Mouse (Mus musculus): ENCODE data around the gene Ccdc142.

Ccdc142 gene

DNA sequence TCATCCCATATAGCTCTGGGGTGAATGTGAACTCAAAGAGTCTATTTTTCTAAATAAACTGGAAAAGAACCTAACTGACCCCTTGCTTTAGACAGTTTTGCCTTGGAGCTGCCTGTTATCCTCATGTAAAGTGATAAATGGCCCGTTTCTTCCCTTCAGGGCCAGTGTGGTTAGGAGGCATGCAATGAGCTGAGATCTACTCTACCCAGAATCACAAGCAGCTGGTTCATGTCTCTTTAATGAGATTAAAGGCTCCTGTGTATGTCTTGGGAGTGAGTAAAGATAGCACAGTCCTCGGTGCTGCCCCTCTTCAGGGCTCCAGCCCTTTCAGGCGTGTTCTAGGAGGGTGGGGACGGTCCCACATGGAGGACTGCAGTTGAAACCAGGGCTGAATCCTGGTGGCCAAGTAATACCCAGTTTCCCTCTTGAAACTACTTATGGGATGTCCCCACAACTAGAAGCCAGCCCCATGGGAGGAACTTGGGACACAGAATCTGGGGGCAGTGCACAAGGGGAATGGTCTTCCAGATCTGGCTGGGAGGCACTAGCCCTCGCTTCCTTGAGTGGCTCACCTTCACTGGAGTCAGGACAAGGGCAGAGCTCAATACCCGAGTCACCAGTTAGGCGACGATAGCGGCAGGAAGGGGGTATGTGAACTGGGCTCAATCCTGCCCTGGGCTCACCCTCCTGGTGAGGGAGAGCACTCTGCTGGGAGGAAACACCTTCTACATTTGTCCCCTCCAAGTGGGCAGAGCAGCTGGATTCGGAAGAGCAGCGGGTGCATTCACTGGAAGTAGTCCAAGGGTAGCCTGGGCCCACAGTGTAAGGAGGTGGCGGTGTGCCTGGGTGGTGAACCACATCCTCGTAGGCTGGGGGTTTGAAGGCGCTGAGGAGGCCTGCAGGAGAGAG is 17.7 kb downstream of the Ccdc142 start:
- no peak for DNase-seq

DNA sequence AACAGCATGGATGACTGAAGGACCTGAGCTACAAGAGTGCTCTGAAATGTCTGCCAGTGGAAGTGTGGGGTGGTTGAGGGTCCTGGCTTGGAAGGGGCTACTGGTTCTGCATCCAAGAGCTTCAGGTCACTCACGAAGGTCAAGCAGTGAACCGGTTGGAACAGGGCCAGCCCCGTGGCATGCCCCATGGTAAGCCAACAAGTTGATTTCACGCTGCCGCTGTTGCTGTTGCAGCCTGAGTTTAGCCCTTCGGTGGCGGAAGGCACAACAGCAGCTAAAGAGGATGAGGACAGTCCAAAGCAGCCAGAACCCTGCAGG is 18.3 kb downstream of the Ccdc142 start:
- DNase-seq: no peak

DNA sequence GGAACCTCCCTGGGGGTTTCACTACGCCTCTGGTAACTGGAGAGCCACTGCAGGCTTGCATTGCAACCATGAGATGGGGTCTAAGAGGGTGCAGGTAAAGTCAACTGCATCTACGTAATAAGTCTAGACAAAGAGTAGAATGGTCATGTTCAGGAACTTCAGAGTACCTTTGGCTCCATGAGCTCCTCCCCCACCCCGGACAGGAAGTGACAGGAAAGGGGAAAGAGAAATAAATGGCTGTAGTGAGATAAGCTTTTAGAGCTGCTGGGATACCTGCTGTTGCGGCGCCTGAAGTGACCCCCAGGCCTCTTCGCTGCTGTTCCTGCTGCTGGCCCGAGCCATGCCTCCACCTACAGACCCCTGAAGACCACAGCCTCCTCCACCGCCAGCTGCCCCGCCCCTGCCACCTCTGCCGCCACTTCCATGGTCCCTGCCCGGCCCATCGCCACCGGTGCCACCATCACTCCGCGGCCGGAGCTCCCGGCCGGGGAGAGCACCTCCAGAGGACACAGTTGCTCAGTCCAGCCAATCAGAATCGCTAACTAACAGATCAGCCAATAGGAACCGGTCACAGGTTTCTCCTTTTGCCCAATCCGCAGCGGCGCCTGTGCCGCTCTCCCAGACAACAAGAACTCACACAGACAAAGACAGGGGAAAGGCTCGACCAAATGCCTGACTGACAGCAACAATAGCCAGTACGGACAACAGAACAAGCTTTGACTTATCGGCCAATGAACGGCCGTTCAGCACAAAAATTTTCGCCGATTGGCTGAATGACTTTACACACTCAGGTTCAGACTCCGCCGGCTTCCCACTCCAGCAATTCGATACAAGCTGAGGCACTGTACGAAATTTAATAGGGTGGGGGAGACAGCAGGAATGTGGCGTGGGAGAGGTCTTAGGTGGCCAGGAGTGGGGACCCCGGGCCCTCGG is 19.8 kb downstream of the Ccdc142 start, which contains the start of gene Wbp1:
Gene Wbp1, minus strand, starts transcription at position 630 of the 933 bp plus-strand sequence.
- DNase-seq: peak; percentile 94

DNA sequence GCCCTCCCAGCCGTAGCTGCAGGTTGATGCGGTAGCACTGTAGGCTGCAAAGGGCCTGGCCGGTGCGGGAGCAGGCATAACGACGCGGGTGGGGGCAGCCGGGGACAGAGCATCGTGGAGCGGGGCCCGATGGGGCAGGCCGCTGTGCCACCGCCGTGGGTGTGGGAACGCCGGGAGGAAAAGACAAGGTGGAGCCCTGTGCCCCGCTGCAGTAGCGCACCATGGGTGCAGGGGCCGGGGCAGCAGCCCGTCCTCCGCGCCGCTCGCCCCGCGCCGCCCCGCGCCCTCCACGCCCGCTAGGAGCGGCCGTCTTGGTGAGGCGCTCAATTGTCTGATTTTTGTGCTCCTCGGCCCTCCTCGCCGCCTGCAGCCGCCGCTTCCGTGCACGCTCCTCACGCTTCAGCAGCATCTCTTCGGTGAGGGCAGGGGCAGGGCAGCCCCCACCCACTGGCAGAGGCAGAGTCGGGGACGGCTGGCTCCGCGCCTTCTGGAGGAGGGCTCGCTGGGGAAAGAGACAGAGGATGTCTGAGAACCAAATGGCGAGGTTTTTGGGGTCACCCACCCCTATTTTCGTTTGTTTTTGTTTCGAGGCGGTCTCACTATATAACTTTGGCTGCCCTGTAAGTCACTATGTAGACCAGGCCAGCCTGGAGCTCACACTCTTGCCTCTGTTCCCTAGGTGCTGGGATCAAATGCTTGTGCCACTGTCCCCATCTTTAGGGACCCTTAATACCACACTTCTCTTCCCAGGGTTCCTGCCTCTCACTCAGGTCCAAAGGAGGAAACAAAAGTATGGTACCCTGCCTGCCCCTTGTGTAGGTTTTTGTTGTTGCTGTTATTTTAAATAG is 20.7 kb downstream of the Ccdc142 start:
- peak; percentile 65 for DNase-seq

DNA sequence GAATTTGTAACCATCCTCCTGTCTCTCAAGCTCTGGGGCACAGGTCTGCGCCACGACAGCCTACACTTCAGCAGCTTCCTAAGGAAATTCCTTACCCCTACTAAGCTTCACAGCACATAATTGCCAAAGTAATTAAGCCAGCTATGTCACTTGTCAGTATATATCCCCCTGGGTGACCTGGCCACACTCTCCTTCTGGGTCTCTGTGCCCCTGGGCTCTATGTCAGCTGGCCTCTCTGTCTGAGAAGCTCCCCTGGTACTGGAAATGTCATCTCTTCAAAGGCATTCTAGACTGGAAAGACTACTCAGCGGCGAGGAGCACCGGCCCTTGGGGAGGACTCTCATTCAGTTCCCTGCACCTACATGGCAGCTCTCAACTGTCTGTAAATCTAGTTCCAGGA is 21.6 kb downstream of the Ccdc142 start:
- no peak for DNase-seq

DNA sequence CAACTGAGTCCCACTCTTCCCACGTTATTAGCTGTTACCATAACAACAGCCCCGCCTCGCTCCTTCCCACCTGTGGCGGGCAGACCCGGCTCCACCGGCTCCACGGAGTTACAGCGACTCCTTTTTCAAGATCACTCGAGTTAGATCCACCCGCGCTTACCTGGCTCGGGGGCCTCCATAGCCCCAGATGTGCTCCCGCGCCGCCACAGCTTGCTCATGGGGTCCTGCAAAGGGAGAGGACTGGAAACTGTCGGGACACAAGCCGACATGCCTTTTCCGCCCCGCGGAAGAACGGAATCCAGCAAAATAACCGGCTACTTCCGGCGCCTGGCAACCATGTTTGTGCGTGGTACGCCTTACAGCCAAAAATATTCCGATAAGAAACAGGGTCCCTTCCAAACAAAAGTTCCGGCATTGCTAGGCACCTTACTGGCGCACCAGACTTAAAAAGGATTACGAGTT is 23.5 kb downstream of the Ccdc142 start:
- peak; percentile 84 for DNase-seq

DNA sequence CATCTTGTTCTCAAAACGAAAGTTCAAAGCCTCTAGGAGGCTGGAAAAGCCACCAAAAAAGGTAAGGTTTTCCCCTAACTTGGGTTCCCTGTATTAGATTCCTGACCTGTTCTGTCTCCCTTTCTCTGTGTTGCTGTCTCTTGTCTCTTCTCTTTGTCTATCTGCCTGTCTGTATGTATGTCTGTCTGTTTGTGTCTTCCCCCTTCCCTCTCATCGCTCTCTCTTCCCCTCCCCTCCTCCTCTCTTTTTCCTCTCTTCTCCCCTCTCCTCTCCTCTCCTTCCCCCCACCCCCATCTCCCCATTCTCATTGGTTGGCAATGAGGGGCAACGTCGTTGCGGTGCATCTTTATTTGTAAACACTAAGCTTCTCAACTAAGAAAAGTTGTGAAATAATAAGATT is 23.9 kb downstream of the Ccdc142 start, which contains the start of gene Ino80b:
Gene Ino80b, minus strand, starts transcription at position 101 of the 400 bp plus-strand sequence.
- DNase-seq: no peak

DNA sequence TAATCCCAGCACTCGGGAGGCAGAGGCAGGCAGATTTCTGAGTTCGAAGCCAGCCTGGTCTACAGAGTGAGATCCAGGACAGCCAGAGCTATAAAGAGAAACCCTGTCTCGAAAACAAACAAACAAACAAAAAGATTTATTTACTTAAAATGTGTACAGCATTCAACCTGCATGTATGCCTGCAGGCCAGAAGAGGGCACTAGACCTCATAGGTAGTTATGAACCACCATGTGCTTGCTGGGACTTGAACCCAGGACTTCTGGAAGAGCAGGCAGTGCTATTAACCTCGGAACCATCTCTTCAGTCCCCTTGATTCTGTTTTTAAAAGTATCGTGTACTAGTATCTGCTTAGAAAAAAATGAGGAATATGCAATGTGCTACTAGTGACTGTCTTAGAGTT is 26.0 kb downstream of the Ccdc142 start:
- DNase-seq: no peak

DNA sequence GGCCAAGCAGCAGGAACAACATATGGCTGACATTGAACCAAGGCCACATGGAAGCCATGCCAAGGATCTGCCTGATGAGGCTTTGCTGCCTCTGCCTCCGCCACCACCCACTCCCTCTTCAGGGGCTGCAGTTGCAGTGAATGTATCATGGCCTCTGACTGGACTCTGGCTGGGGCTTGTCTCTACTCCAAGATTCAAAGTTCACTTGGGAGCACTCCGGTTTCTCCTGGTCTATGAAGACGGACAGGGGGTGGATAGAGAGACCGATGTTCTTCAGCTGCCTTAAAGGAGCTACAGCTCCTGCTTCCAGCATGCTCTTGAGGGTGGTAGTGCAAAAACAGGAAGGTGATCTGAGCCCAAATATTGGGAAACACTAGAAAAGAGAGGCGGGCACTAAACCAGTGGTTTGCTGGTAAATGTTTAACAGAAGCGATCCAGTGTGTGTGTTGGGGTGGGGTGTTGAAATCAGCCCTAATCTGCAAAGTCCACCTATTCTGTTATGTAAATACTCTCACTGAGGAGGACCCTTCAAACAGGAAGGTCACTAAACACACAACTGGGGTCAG is 30.2 kb downstream of the Ccdc142 start:
- no peak for DNase-seq

DNA sequence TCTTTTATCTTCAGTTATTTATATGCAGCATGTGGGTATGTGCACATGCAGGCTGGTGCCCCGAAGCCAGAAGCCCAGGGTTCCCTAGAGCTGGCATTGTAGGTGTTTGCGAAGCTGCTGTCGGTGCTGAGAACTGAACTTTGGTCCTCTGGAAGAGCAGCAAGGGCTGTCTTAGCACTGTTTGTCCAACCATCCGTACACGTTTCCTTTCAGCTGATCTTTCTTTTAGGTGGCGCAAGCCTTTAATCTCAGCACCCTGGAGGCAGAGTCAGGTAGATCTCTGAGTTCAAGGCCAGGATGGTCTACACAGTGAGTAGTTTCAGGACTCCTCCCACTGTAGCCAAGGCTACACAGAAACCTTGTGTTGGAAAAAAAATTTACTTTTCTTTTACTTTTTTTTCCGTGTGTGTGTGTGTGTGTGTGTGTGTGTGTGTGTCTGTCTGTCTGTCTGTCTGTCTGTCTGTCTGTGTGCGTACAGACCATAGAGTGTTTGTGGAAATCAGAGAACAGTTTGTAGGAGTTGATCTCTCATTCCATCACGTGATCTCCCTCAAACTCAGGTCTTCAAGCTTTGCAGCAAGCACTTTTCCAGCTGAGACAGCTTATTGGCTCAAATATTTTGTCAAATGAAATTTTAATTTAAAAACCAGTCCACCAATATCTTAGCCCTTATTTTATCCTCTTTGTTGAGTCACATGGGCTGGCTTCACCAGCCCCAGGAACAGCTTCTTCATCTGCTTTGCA is 30.9 kb downstream of the Ccdc142 start:
- DNase-seq: no peak

DNA sequence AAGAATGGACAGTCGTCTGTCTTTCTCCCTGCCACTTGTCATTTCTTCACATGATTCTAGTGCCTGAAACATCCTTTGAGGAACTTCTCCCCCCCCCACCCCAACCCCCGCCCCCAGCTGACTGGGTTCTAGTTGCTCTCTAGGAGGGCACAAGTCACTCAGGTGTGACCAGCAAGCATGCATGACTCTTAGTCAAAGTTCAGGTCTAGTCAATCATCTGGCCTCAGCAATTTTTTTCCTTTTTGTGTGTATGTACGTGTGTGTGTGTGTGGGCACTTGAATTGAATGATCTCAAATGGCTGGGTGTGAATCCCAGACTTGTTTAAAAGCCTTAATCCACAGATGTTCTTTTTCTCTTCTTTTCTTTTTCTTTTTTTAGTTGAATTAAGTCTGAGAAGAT is 32.8 kb downstream of the Ccdc142 start:
- no peak for DNase-seq

DNA sequence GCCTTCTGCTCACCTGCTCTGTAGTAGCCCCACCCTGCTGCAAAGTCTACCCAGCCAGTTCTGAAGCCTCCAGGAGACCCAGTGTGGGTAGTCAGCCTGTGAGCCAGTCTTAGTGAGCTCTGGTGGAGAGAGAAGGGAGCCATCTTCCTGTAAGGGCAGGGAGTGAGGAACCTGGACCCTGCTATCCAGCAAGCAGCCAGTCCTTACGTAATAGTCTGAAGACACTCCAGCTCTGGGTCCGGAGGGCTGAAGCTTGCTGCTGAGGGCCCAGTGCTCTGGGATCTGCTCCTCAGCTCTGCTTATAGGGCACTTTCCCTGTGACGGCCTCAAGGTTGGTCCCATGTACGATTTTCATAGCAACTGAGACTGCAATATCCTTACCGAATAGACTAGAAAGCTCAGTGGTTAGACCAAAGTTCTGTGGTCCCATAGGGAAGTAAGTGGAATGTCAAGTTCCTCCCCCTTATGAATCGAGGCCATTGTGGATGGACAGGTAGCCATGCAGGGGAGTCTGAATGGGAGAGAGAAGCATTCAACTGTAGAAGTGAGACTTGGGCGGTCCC is 33.6 kb downstream of the Ccdc142 start, which contains the start of gene Rtkn:
Gene Rtkn, plus strand, starts transcription at position 513 of the 563 bp plus-strand sequence.
- DNase-seq: no peak

DNA sequence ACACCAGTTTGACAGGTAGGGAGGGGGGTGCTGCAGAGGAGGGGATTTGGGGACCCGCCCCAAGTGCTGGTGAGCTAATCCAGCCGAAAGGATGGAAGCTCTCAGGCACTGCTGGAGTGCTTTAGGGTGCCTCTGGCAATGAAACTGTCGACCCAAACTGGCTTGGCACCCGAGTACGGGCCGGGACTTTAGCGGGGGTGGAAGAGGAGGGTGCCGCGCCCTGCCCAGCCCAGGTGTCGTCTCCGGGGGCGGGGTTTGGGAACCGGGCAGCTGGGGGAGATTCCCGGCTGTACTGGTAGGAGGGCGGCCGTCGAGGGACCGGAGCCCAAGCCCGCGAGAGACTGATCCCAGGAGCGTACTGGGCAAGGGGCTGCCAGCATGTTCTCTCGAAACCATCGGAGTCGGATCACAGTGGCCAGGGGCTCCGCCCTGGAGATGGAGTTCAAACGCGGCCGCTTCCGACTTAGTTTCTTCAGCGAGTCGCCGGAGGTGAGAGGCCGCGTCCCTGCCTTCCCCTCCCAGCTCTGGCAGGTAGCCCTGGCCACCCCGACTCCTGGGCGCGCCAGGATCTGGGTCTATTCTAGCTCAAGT is 34.3 kb downstream of the Ccdc142 start:
- no peak for DNase-seq

DNA sequence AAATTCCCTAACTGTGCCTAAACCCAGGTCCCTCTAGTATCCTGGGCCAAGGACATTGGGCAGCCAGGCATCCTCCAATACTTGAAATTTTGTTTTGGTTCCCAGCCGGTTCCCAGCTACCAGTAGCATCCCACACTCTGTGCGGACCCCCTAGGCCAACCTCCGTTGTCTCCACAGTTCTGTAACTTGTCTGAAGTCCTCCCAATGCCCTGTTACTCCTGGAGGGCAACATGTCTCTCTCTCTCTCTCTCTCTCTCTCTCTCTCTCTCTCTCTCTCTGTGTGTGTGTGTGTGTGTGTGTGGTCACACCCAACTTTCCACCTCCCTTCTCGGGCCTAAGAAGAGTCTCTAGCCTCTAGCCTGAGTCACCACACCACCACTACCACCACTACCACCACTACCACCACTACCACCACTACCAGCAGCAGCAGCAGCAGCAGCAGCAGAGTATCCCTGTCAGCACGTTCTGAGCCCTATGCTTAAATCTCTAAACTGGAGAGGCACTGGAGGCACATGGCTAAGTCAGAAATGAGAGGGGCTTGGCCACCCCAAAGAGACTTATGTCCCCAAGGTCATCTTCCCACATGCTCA is 35.0 kb downstream of the Ccdc142 start:
- DNase-seq: no peak

DNA sequence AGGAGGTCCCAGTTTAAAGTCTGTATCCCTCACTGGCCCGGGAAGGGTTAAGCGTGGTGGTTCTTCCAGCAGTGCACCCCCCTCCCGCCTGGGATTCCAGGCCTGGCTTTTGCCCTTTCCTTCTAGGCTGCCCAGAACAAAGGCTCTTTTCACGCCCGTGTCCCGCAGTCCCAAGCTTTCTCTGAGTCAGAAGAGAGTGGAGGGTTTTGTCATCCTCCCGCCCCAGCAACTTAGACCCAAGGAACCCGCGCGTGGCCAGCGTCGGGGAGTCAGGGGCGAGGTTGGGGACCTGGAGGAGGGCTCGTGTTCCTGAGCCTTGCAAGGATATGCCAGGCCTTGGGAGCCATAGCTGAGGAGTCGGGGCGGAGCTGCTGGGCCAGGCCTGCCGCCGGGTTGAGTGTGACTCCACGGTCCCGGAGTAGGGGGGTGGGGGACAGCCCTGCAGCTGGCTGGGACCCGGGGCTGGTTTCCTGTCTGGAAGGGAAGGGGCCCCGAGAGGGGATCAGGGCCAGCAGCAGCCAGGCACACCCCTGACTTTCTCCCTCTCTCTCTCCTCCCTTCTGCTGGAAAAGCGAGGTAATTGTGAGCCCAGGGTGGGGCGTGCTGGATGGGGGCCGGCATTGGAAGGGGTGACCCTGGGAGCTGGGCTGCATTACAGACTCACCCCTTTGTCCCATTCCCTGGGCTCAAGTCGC is 35.6 kb downstream of the Ccdc142 start:
- DNase-seq: no peak

DNA sequence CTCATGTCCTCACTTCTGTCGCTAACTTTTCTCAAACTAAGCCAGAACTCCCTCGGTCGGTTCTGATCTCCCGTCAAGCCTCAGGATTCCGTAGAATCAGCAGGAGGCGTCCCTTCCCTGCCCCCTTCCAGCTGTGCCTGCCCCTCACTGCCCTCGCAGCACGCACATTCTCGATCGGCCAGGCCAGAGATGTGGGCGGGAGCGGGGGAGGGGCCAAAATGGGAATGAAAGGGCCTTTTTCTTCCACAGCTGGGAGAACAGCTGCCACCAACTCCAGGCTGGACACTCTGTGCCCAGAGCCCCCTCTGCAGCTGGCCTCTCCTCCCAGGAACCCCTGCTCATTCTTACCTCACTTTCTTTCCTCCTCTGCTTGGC is 36.2 kb downstream of the Ccdc142 start:
- DNase-seq: no peak

DNA sequence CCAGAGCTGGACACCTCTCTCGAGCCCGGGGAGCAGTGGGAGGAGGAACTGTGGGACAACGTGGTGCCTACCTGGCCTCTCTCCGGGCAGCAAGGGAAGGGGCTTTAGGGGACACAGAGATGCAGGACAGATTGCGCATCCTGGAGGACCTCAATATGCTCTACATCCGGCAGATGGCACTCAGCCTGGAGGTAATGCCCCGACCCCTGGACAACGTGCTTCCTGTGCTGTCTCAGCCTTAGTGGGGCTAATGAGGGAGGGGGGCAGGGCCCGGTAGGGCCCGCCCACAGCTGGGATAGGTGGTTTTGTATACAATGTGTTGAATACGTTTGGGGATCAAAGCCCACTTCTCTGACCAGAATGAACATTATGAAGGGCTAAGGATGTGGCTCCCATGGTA is 36.7 kb downstream of the Ccdc142 start:
- DNase-seq: no peak

DNA sequence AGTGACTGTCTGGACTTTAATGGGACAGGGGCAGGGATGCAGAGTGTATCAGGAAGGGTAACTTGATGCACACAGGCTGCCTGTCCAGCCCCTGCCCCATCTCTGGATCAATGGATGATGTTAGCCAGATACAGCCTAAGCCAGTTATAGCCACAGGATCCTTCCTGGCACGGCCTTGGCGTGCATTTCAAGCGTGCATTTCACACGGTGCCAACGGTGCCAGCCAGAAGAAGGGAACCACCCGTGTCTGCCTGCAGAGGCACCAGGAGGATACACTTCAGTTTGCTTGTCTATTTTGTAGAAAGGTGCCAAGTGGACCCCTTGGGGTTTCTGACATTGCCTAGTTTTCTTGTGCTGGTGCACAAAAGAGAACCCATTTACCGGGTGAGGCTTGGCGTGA is 38.6 kb downstream of the Ccdc142 start:
- no peak for DNase-seq

DNA sequence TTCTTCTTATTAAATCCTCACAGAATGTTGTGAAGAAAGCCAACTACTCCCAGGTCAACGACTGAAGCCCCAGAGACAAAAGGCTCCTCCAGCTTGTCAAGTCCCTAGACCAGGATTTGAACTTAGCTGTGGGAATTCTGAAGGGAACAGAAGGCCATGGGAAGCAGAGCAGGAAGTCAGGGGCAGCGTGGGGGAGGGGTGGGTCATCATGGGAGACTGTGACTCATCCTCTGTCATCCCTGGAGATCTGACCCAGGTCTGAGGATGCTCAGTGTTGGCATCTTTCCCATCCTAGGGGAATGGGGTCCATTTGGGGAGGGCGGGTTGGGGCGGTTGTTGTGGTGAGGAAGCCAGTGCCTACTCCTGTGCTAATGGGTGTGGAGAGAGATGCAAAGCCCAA is 40.2 kb downstream of the Ccdc142 start:
- DNase-seq: no peak
